Mouse (Mus musculus): ENCODE data around the gene Milr1. TPM values are rescaled to one million over a fixed set of nuclear protein-coding genes. Genes with fewer than 3 reads are reported as not detected.
"Not testable (repeated sequence)": the region's sequence is repeated elsewhere in the genome, so short reads cannot be mapped to it uniquely, and the experiment has no call there.

Milr1 gene
- polyA plus RNA-seq, 1 experiment from 2014 or later: 0.66 TPM

- H3K27ac ChIP-seq: peak overlapping the region; percentile 62; the same call in 1 of the 2 replicates
- ATAC-seq (ENCODE audit: insufficient number of reproducible peaks, insufficient read depth, low FRiP score, low TSS enrichment, low read depth): no peak
These were observed 14.4 kb upstream of the Milr1 start for GRCm38 (mm10) chr11:106736614-106737013.

DNA sequence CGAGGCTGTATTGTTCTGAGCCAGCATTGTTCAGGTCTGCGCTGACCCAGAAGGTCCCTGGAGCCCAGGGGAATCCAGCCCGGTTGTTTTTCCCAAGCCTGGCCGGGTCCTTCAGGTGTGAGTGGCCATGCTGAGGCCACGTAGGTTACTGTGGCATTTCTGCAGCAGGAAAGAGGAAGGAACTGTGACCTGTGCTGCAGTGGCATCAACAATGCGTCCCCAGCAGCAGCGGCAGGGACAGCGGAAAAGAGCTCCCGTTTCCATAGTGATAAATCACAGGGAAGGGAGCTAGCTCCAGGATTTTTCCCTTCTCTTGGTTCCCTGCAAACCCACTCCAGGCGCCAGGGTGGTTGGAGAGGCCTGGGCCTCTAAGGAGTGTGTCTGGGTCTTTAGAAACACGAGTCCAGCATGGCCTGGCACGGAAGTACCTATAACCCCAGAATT is 13.8 kb upstream of the Milr1 start:
- H3K4me2 ChIP-seq: no peak overlapping the region
- no peaks in the 10 kb centered on the region for H3K27me3 ChIP-seq
- no peaks in the 10 kb centered on the region for H3K36me3 ChIP-seq
- WGBS: 27% methylated on average over 12 of the region's 12 CpGs
- H3K9ac ChIP-seq (replicated peaks): no peak overlapping the region
- H3K4me3 ChIP-seq (replicated peaks): no peak overlapping the region
- peaks cover 4% of the 10 kb centered on the region; the same call in 1 of the 2 replicates for H3K4me1 ChIP-seq (replicated peaks)
- H3K27ac ChIP-seq: no peak overlapping the region
- no peaks in the 10 kb centered on the region for H3K9me3 ChIP-seq
- no peak for ATAC-seq (ENCODE audit: insufficient number of reproducible peaks, insufficient read depth, low FRiP score, low TSS enrichment, low read depth)

More at GRCm38 (mm10) chr11:106736614-106737013, 14.4 kb upstream of the Milr1 start:
- no peaks in the 10 kb centered on the region for H3K27me3 ChIP-seq
- WGBS: 74% methylated on average over 3 of the region's 3 CpGs
- H3K9ac ChIP-seq (replicated peaks): no peak overlapping the region
- H3K9me3 ChIP-seq: no peaks in the 10 kb centered on the region
- H3K4me1 ChIP-seq (replicated peaks): peaks cover 4% of the 10 kb centered on the region; the same call in 1 of the 2 replicates
- H3K4me3 ChIP-seq (replicated peaks): no peak overlapping the region
- no peaks in the 10 kb centered on the region for H3K36me3 ChIP-seq
- no peak overlapping the region for H3K4me2 ChIP-seq

DNA sequence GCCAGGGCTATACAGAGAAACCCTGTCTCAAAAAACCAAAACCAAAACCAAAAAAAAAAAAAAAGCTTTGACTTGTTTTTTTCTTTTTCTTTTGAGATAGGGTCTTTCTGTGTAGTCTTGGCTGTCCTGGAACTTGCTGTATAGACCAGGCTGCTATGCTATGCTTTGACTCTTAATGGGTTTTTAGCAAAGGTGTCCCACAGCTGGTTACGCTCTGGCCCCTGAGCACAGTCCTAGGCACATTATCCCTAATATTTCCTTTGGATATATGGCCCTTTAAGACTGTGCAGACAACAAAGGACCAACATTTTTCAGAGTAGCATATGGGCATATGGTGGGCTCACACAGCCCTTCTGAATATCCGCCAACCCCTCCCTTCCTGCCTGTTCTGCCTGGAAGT is 11.9 kb upstream of the Milr1 start:
- no peak overlapping the region for H3K27ac ChIP-seq
- H3K9me3 ChIP-seq: no peaks in the 10 kb centered on the region
- H3K4me1 ChIP-seq (replicated peaks): peaks cover 4% of the 10 kb centered on the region; the same call in 1 of the 2 replicates
- H3K4me3 ChIP-seq (replicated peaks): no peak overlapping the region
- no peak for ATAC-seq (ENCODE audit: insufficient number of reproducible peaks, insufficient read depth, low FRiP score, low TSS enrichment, low read depth)
- H3K36me3 ChIP-seq: no peaks in the 10 kb centered on the region
- H3K4me2 ChIP-seq: no peak overlapping the region
- no peak overlapping the region for H3K9ac ChIP-seq (replicated peaks)
- WGBS: 93% methylated on average over 2 of the region's 2 CpGs
- no peaks in the 10 kb centered on the region for H3K27me3 ChIP-seq

GRCm38 (mm10) chr11:106740724-106741123 is 10.3 kb upstream of the Milr1 start:
- not testable (repeated sequence) for ATAC-seq (ENCODE audit: insufficient number of reproducible peaks, insufficient read depth, low FRiP score, low TSS enrichment, low read depth); H3K4me1 ChIP-seq (replicated peaks)

DNA sequence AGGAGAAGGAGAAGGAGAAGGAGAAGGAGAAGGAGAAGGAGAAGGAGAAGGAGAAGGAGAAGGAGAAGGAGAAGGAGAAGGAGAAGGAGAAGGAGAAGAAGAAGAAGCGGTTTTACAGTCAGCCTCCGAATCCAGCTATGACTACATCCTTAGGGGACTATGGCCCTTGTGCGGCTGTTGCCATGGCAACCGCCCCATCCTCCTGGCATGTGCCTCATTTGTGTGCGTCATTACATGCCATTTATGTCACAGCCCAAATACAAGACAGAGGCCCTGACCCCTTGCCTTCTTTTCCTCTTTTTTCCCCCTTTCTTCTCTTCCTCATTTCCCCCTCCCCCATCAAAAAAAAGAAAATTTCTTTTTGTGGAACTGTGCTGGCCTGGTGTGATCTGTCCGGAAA is 9.8 kb upstream of the Milr1 start:
- Histone ChIP-seq H3K4me3 (replicated peaks) (no peak overlapping the region), H3K9me3 (no peaks in the 10 kb centered on the region), H3K36me3 (no peaks in the 10 kb centered on the region), H3K4me2 (no peak overlapping the region), H3K27me3 (no peaks in the 10 kb centered on the region), H3K4me1 (replicated peaks) (peaks cover 4% of the 10 kb centered on the region; the same call in 1 of the 2 replicates), H3K9ac (replicated peaks) (no peak overlapping the region), H3K27ac (no peak overlapping the region)
- no peak for ATAC-seq (ENCODE audit: insufficient number of reproducible peaks, insufficient read depth, low FRiP score, low TSS enrichment, low read depth)
- WGBS: 69% methylated on average over 6 of the region's 6 CpGs

More at GRCm38 (mm10) chr11:106740724-106741123, 10.3 kb upstream of the Milr1 start:
- H3K4me2 ChIP-seq; H3K27me3 ChIP-seq; H3K27ac ChIP-seq; H3K4me3 ChIP-seq (replicated peaks); H3K9me3 ChIP-seq; H3K36me3 ChIP-seq; H3K9ac ChIP-seq (replicated peaks): not testable (repeated sequence)
- 95% methylated on average over 5 of the region's 8 CpGs for WGBS

DNA sequence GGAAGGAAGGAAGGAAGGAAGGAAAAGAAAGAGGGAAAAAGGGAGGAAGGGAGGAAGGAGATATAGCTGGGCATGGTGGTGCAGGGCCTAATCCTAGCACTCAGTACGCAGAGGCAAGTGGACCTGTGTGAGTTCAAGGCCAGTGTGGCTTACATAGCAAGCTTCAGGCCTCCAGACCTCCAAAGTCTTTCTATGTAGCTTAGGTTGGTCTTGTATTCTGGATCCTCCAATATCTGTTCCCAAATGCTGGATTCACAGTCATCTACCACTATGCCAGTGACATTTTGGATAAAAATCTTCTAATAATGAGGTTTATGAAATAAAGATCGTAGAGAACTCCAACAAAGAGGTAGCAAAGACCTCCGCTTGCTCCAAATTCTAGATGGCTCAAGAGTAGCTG is 9.2 kb upstream of the Milr1 start:
- Histone ChIP-seq H3K4me3 (replicated peaks) (no peak overlapping the region), H3K27me3 (no peaks in the 10 kb centered on the region), H3K36me3 (no peaks in the 10 kb centered on the region), H3K9ac (replicated peaks) (no peak overlapping the region), H3K27ac (no peak overlapping the region), H3K4me2 (no peak overlapping the region), H3K9me3 (no peaks in the 10 kb centered on the region), H3K4me1 (replicated peaks) (peaks cover 4% of the 10 kb centered on the region; the same call in 1 of the 2 replicates)
- 92% methylated on average over 3 of the region's 3 CpGs for WGBS
- ATAC-seq (ENCODE audit: insufficient number of reproducible peaks, insufficient read depth, low FRiP score, low TSS enrichment, low read depth): no peak

GRCm38 (mm10) chr11:106742388-106742841 is 8.6 kb upstream of the Milr1 start:
- Histone ChIP-seq H3K4me2 (no peak overlapping the region), H3K9ac (replicated peaks) (no peak overlapping the region), H3K4me3 (replicated peaks) (no peak overlapping the region), H3K27ac (no peak overlapping the region), H3K36me3 (no peaks in the 10 kb centered on the region), H3K27me3 (no peaks in the 10 kb centered on the region), H3K9me3 (peaks cover 3% of the 10 kb centered on the region; the same call in 1 of the 2 replicates), H3K4me1 (replicated peaks) (no peaks in the 10 kb centered on the region)
- no peak for ATAC-seq (ENCODE audit: insufficient number of reproducible peaks, insufficient read depth, low FRiP score, low TSS enrichment, low read depth)
- WGBS: 41% methylated on average over 6 of the region's 6 CpGs

DNA sequence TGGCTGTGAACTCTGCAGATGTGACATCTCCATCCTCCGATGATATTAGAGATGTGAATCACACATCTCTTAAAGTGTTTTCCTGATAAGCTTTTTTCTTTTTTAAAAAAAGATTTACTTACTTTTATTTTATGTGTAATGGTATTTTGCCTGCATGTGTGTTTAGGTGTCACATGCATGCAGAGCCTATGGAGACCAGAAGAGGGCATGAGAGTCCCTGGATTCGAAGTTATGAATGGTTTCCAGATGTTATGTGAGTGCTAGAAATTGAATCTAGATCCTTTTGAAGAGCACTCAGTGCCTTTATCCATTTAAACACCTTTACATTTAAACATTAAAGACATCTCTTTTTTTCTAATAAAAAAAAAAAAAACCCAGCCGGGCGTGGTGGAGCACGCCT is 6.1 kb upstream of the Milr1 start:
- Histone ChIP-seq H3K9ac (replicated peaks) (no peak overlapping the region), H3K27ac (no peak overlapping the region), H3K4me2 (no peak overlapping the region), H3K9me3 (peaks cover 11% of the 10 kb centered on the region; the same call in 1 of the 2 replicates), H3K4me3 (replicated peaks) (no peak overlapping the region), H3K27me3 (no peaks in the 10 kb centered on the region), H3K4me1 (replicated peaks) (no peaks in the 10 kb centered on the region), H3K36me3 (no peaks in the 10 kb centered on the region)
- ATAC-seq (ENCODE audit: insufficient number of reproducible peaks, insufficient read depth, low FRiP score, low TSS enrichment, low read depth): no peak
- 88% methylated on average over 5 of the region's 5 CpGs for WGBS

- not testable (repeated sequence) for H3K4me2 ChIP-seq; H3K27ac ChIP-seq; H3K36me3 ChIP-seq; H3K9ac ChIP-seq (replicated peaks); H3K27me3 ChIP-seq; H3K4me1 ChIP-seq (replicated peaks); ATAC-seq (ENCODE audit: insufficient number of reproducible peaks, insufficient read depth, low FRiP score, low TSS enrichment, low read depth); H3K4me3 ChIP-seq (replicated peaks)
- 97% methylated on average over 7 of the region's 7 CpGs for whole genome bisulfite sequencing
- H3K9me3 ChIP-seq: peaks cover 11% of the 10 kb centered on the region; the same call in 1 of the 2 replicates
These were observed 1.4 kb upstream of the Milr1 start for GRCm38 (mm10) chr11:106749557-106750120.

GRCm38 (mm10) chr11:106750121-106750751 is 790 bp upstream of the Milr1 start, which contains the start of gene Pecam1:
Gene Pecam1, minus strand, starts transcription at chr11:106750628.
- peaks cover 11% of the 10 kb centered on the region; the same call in 1 of the 2 replicates for H3K9me3 ChIP-seq
- no peak within 1 kb of the TSS for H3K4me2 ChIP-seq
- no peaks in the 10 kb centered on the region for H3K4me1 ChIP-seq (replicated peaks)
- ATAC-seq (ENCODE audit: insufficient number of reproducible peaks, insufficient read depth, low FRiP score, low TSS enrichment, low read depth): no peak
- no peak within 1 kb of the TSS for H3K9ac ChIP-seq (replicated peaks)
- H3K36me3 ChIP-seq: no peaks in the 10 kb centered on the region
- H3K27me3 ChIP-seq: no peaks in the 10 kb centered on the region
- no peak within 1 kb of the TSS for H3K27ac ChIP-seq
- H3K4me3 ChIP-seq (replicated peaks): no peak within 1 kb of the TSS
- whole genome bisulfite sequencing: 89% methylated on average over 13 of the region's 13 CpGs

GRCm38 (mm10) chr11:106752103-106752502 is 1.1 kb downstream of the Milr1 start:
- Histone ChIP-seq H3K27ac (no peak overlapping the region), H3K36me3 (no peaks in the 10 kb centered on the region), H3K4me2 (no peak overlapping the region), H3K4me1 (replicated peaks) (no peaks in the 10 kb centered on the region), H3K9ac (replicated peaks) (no peak overlapping the region), H3K9me3 (peaks cover 10% of the 10 kb centered on the region; the same call in 1 of the 2 replicates), H3K4me3 (replicated peaks) (no peak overlapping the region), H3K27me3 (no peaks in the 10 kb centered on the region)
- ATAC-seq (ENCODE audit: insufficient number of reproducible peaks, insufficient read depth, low FRiP score, low TSS enrichment, low read depth): no peak
- WGBS: 78% methylated on average over 7 of the region's 7 CpGs

Measured in limb, embryonic 12.5 days (tissue).